Mouse (Mus musculus) Patski (cell line): ENCODE measurements around the gene Cdcp2. TPM values are rescaled to one million over a fixed set of nuclear protein-coding genes. Genes with fewer than 3 reads are reported as not detected.
"Not testable (repeated sequence)": the region's sequence is repeated elsewhere in the genome, so short reads cannot be mapped to it uniquely, and the experiment has no call there.

ENCODE experiments used
- ATAC-seq: fragments of 100-300 bp; one replicate; pipeline ENCODE4 v1.8.0; 2021
- CTCF ChIA-PET: fragments of 350-600 bp; sonication (Branson Sonifier 250); formaldehyde crosslinking; loops from one replicate; lab custom pipeline; 2022; ENCODE audit warnings: inconsistent platforms; lab: Charles Lee
- POLR2A ChIA-PET: fragments of 350-600 bp; sonication (Branson Sonifier 250); formaldehyde crosslinking; loops from one replicate; lab custom pipeline; 2022; ENCODE audit warnings: antibody characterized with exemption, inconsistent platforms; lab: Charles Lee
- DNase-seq: peaks from one replicate; pipeline ENCODE4 v3.0.0-alpha.2; 2011; ENCODE audit warnings: low read depth, low spot score
- H3K27me3 ChIP-seq: fragments of 371-371 bp; one replicate; pipeline ENCODE4 v1.5.1; 2021
- CTCF ChIP-seq: fragments of 100-300 bp; IDR thresholded peaks from one replicate; pipeline ENCODE4 v1.5.1; 2021
- in situ Hi-C: fragments of 300-500 bp; cut with MboI; formaldehyde crosslinking; loops from 3 replicates; pipeline ENCODE4 v1.11.1; 2018; ENCODE audit warnings: low pct_unique_long_range_greater_than_20kb, mixed read lengths
- polyA plus RNA-seq: library from polyadenylated mRNA; unstranded; gene quantifications from one replicate; pipeline ENCODE4 v1.2.3, GENCODE M21; 2021

The Cdcp2 gene
- polyA plus RNA-seq, 1 experiment from 2014 or later: not detected

DNA sequence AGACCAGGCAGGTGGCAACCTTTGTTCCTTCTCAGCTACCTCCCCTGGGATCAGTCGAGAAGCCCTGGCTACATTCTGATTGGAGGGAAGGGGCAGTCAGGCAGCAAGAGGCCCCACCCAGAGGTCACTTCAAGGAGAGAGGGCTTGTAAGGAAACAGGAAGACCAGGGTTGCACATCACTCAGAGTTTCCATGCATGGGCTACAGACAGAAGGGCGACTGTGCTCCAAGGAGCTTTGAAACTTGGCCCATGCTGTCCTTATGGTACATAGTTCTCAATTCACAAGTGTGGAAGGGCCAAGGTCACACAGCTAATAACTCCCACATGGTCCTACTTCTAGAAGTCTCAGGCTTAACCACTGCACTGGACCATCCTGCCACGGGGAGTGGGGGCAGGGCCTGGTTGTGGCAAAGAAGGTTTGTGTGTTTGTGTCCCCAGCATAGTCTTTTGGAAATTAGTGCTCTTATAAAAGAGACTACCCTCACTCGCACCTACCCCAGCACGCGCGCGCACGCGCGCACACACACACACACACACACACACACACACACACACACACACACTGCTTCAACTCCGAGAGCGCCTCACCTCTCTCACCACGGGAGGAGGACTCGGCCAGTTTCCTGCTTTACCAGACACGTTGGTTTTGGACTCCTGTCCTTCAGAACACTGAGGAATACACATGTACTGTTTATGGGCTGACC lies 2.1 kb upstream of the Cdcp2 start:
- H3K27me3 ChIP-seq: no peaks in the 10 kb centered on the region
- ATAC-seq (no peak), DNase-seq (no peak)
- in situ Hi-C loops: no loop called here
- TF ChIP-seq CTCF: no peak
- ChIA-PET CTCF (no interaction called here), POLR2A (no interaction called here)

DNA sequence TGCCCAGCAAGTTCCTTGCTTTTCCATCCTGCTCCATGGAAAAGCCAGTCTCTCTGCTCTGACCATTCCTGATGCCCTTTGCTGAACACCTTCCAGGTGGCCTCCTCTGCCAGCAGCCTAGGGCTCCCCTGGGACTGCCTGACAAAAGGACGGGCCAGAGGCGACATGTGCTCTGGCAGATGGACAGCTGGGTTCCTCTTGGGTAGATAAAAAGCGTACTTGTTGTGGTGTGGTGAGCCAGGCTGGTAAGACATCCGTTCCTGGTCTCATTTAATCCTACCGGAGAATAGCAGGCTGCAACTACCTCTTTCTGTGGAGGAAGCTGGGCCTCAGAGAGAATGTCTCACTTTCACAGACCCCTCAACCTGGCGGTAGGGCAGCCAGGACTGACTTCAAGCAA lies 648 bp upstream of the Cdcp2 start:
- no peak for TF ChIP-seq CTCF
- ChIA-PET CTCF (no interaction called here), POLR2A (no interaction called here)
- DNase-seq (no peak), ATAC-seq (no peak)
- no peaks in the 10 kb centered on the region for H3K27me3 ChIP-seq
- in situ Hi-C loops: no loop called here

DNA sequence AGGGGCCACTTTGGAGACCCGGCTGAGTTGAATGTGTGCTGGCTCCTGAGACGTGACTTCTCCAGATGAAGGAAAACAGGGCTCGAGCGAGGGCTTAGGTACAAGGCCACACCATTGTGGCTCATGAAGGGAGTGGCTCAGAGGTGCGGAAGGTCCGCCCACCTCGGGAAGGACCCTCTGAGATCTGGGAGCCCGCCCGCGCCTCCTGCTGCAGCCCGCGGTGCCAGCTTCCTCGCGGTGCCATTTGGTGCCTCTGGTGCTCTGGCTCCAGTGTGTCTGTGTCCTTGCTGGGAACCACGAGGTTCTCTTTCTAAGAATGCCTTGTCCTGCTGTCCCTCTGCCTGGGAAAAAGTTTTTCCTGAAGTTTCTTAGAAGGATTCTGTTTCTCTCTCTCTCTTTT lies 1.2 kb downstream of the Cdcp2 start:
- no peak for TF ChIP-seq CTCF
- no peak for DNase-seq
- POLR2A ChIA-PET: no interaction called here

DNA sequence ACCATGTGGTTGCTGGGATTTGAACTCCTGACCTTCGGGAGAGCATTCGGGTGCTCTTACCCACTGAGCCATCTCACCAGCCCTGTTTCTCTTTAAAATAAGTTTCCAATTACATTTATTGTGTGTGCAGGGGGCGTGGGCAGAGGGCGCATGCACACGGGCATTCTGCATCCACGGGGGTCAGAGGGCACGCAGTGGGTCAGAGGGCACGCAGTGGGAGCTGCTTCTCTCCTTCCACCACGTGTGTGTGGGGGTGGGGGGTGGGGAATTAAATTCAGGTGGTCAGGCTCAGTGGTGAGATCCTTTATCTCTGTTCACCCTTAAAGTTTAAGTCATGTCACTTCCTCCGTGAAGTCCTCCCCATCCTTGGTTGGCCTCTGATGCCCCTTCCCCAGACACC lies 1.7 kb downstream of the Cdcp2 start:
- TF ChIP-seq CTCF: no peak
- ChIA-PET CTCF (no interaction called here), POLR2A (interaction anchor here (0.7 kb wide), 1 partner anchor 35 kb away, joined by 3 read pairs; no protein-coding TSS in a partner anchor)
- ATAC-seq (no peak), DNase-seq (no peak)
- no peaks in the 10 kb centered on the region for H3K27me3 ChIP-seq
- in situ Hi-C loops: no loop called here

More for the DNA sequence above, 1.2 kb downstream of the Cdcp2 start:
- in situ Hi-C loops: no loop called here
- no peaks in the 10 kb centered on the region for H3K27me3 ChIP-seq
- CTCF ChIA-PET: no interaction called here
- no peak for ATAC-seq

DNA sequence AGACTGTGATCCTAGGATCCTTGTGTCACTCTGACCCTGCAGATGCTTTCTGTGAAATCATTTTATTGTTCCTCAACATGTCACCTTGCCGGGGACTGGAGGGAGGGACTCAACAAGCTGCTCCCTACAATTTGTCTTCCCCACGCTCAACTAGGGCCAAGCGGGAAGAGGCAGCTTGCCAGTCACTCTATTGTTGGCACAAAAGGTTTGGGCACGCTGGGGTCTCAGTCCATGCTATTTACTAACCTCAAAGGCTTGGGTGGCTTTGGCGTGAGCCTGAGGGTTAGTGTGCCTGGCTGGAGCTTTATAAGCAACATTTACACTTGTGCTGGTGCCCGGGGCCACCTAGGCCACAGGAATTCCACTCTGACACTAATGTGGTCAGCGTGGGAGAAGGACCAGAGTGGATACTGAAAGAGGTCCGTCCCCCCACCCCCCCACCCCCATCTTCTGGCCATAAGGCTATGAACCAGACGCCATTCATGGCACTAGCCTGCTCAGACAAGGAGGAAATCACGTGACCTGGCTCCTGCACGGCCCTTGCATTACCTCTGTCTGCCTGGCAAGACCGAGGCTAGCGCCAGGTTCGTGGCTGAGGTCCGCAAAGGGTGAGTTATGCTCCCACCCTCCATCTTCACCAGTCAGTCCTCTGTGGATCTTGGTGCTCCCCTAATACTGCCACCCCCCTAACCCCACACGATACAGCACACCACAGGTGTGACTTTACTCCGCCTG lies 2.3 kb downstream of the Cdcp2 start:
- ChIA-PET CTCF (no interaction called here), POLR2A (interaction anchor here (0.7 kb wide), 1 partner anchor 35 kb away, joined by 3 read pairs; no protein-coding TSS in a partner anchor)
- DNase-seq (no peak), ATAC-seq (no peak)
- in situ Hi-C loops: no loop called here
- no peaks in the 10 kb centered on the region for H3K27me3 ChIP-seq
- no peak for TF ChIP-seq CTCF

DNA sequence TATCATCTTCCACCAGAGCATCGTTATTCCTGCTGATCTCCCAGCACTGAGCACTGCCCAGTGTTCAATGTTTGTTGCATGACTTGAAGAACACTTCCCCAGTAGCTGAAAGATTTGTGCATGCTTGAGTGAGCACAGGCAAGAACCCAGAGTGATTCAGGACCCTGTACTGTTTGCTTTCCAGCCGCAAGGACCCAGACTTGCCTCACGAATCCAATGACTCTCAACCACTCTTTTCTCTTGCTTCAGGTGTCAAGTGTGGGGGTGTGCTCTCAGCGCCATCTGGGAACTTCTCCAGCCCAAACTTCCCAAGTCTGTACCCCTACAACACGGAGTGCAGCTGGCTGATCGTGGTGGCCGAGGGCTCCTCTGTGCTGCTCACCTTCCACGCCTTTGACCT lies 5.5 kb downstream of the Cdcp2 start:
- POLR2A ChIA-PET: no interaction called here
- no peak for TF ChIP-seq CTCF
- no peaks in the 10 kb centered on the region for H3K27me3 ChIP-seq
- ATAC-seq: no peak
- no peak for DNase-seq
- in situ Hi-C loops: no loop called here
- CTCF ChIA-PET: no interaction called here

DNA sequence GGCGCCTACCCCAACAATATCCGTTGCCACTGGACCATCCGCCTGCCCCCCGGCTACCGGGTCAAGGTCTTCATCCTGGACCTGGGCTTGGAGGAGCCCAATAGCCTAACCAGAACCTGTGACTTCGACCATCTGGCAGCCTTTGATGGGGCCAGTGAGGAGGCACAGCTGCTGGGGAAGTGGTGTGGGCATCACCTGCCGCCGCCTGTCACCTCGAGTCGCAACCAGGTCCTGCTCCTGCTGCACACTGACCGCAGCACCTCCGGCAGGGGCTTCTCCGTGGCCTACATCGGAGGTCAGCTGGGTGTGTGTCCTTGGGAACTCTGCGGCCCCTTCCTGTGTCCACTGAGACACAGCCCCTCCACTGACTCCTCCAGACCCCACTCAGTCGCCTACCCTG lies 10.1 kb downstream of the Cdcp2 start:
- ChIA-PET CTCF (no interaction called here), POLR2A (no interaction called here)
- ATAC-seq (no peak), DNase-seq (no peak)
- TF ChIP-seq CTCF: no peak
- no peaks in the 10 kb centered on the region for H3K27me3 ChIP-seq
- in situ Hi-C loops: no loop called here

DNA sequence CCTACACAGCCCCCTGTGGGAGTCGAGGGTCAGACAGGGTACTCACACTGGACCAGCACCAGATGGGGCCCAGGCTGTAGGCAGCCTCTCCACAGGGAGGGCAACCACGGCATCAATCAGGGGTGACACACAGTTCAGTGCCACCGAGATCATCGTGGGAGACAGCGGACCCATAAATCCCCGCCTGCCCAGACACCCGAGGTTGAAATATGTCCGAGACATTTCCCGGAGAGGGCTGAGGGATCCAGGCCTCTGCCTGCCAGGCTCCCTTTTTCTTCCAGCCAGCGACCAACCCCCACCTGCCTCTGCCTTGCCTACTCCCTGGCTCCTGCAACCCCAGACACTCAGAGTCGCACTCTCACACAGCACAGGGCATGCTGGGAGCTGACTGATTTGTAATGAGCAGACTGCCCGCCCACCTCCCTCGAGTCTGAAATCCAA lies 11.6 kb downstream of the Cdcp2 start:
- in situ Hi-C loops: no loop called here
- TF ChIP-seq CTCF: no peak
- DNase-seq (no peak), ATAC-seq (no peak)
- ChIA-PET POLR2A (no interaction called here), CTCF (no interaction called here)
- no peaks in the 10 kb centered on the region for H3K27me3 ChIP-seq

DNA sequence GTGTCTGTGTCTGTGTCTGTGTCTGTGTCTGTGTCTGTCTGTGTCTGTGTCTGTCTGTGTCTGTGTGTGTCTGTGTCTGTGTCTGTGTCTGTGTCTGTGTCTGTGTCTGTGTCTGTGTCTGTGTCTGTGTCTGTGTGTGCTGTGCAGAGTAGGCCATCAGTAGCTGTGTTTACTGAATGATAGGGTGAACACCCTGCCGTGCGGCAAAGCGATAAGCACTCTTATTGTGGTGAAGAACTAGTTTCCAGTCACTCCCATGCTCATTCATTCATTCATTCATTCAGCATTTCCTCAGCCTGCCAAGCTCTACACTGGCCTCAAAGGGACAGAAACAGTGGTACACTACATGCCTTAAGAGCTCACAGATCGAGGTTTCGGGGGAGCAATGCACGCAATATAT lies 12.5 kb downstream of the Cdcp2 start:
- H3K27me3 ChIP-seq, POLR2A ChIA-PET, CTCF ChIA-PET, ATAC-seq, in situ Hi-C loops, DNase-seq: not testable (repeated sequence)

DNA sequence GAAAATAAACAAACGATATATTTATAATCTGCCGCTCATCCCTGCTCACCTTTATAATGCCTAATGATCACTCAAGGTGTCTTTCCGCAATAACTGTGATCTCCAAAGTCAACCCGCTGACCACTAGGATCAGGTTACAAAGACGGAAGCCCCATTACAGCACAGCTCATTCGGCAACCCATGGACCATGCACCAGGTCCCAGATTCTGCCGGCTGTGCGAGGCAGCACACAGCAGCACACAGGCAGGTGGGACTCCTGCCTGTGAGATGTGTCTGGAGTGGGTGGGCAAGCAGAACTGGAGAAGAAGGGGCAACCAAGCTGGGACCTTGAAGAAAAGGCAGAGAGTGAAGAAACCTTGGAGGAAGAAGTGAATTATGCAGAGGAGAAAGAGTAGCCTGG lies 17.6 kb downstream of the Cdcp2 start:
- no peak for DNase-seq
- CTCF ChIA-PET: no interaction called here
- POLR2A ChIA-PET: no interaction called here
- TF ChIP-seq CTCF: no peak
- no peaks in the 10 kb centered on the region for H3K27me3 ChIP-seq
- in situ Hi-C loops: no loop called here
- ATAC-seq: no peak

DNA sequence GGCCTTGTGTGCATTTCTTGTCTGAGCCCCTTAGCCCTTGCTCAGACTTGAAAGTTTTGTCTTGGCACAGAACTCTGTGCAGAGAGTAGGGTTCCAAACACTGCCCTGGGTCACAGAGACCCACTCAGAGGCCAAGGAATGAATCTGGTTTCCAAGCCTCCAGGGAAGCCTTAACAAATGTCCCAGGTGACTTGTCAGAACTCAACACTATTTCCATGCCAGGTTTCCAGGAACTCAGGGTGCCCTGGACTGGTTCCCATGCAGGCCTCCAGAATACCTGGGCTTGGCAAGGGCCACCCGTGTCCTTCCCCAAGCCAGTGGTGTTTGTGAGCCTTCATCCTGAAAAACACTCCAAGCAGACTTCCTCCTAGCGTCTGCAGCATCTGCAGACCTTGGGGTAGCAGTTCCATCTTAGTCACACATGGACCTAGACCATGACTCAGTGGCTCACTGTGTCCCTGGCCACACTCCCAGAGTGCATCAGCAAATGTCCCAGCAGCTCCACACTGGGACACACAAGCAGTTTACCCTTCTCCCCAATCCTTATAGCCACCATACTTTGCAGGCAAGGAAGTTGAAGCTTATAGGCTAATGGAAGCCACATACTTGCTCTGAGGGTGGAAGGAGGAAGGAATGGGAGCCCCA lies 21.2 kb downstream of the Cdcp2 start:
- ChIA-PET POLR2A (no interaction called here), CTCF (interaction anchor here (1.5 kb wide), 1 partner anchor 47 kb away, joined by 3 read pairs; no protein-coding TSS in a partner anchor)
- ATAC-seq: no peak
- no peaks in the 10 kb centered on the region for H3K27me3 ChIP-seq
- TF ChIP-seq CTCF: no peak
- DNase-seq: no peak
- in situ Hi-C loops: no loop called here
